Mouse (Mus musculus) MEL (cell line): ENCODE data around the gene Zfand3.

Experiments used
- MXI1 ChIP-seq: IDR thresholded peaks from 2 replicates; pipeline ENCODE4 v1.6.1; 2011; ENCODE audit warnings: mild to moderate bottlenecking, low read depth, low read length, improper control_type of control experiment
- NELFE ChIP-seq: IDR thresholded peaks from 2 replicates; pipeline ENCODE4 v1.6.1; 2011; ENCODE audit warnings: low read depth, low read length, improper control_type of control experiment
- POLR2AphosphoS2 ChIP-seq: IDR thresholded peaks from 2 replicates; pipeline ENCODE4 v1.6.1; 2011; ENCODE audit warnings: low read length, improper control_type of control experiment
- POLR2AphosphoS5 ChIP-seq: IDR thresholded peaks from 2 replicates; pipeline ENCODE4 v1.6.1; 2012; ENCODE audit warnings: low read depth, borderline replicate concordance, mild to moderate bottlenecking, inconsistent platforms, low read length, moderate library complexity, mixed read lengths
- USF1 ChIP-seq: IDR thresholded peaks from 2 replicates; pipeline ENCODE4 v1.6.1; 2014; ENCODE audit warnings: low read depth, mild to moderate bottlenecking, inconsistent platforms, low read length, improper control_type of control experiment, moderate library complexity
- ZKSCAN1 ChIP-seq: IDR thresholded peaks from 2 replicates; pipeline ENCODE4 v1.6.1; 2012; ENCODE audit warnings: low read depth, mild to moderate bottlenecking, inconsistent platforms, low read length, improper control_type of control experiment, moderate library complexity

GRCm38 (mm10) chr17:30164818-30165217 lies 160.3 kb downstream of the Zfand3 start:
- TF ChIP-seq POLR2AphosphoS2: no peak
- no peak for TF ChIP-seq POLR2AphosphoS5
- no peak for TF ChIP-seq ZKSCAN1
- no peak for TF ChIP-seq MXI1
- TF ChIP-seq USF1: no peak
- TF ChIP-seq NELFE: no peak
